Mouse (Mus musculus): ENCODE measurements around the gene Osbpl9. TPM values are rescaled to one million over a fixed set of nuclear protein-coding genes. Genes with fewer than 3 reads are reported as not detected.

Osbpl9 gene
- polyA plus RNA-seq, 1 experiment from 2014 or later: 44.4 TPM

GRCm38 (mm10) chr4:109128017-109128416 is 74.1 kb downstream of the Osbpl9 start:
- Histone ChIP-seq H3K9me3 (no peaks in the 10 kb centered on the region), H3K4me1 (peaks cover 48% of the 10 kb centered on the region), H3K9ac (no peak overlapping the region), H3K27me3 (replicated peaks) (no peaks in the 10 kb centered on the region), H3K4me3 (no peak overlapping the region), H3K36me3 (peaks cover 9% of the 10 kb centered on the region; the same call in 1 of the 2 replicates), H3K4me2 (no peak overlapping the region), H3K27ac (replicated peaks) (no peak overlapping the region)
- WGBS: 87% methylated on average over 9 of the region's 9 CpGs
- ATAC-seq (ENCODE audit: extremely low read depth, insufficient number of reproducible peaks, low FRiP score, low TSS enrichment): no peak

DNA sequence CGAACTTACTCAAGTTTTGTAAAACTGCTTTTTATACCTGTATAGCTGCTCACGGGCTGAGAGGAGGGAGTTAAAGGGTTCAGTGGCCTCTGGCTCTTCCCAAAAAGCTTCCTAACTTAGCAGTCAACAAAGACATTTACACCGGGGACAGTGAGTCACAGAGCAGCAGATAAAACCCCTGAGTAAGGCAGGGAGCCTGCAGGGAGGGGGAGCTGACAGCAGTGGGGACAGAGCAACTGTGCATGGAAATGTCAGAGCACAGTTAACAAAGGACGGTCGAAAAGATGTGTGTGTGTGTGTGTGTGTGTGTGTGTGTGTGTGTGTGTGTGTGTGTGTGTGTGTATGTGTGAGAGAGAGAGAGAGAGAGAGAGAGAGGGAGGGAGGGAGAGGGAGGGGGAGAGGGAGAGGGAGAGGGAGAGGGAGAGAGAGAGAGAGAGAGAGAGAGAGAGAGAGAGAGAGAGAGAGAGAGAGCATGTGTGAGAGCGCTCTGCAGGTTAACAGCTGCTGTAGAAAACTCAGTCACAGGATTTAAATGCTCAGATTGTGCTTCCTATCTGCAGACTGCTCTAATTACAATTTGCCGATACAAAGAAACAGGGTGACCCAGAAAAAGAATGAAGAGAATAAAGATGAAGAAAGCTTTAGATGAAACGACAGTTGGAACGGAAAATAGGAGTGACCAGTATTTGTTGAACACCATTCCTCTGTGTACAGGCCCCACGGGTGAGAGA is 75.1 kb downstream of the Osbpl9 start:
- Histone ChIP-seq H3K9me3 (no peaks in the 10 kb centered on the region), H3K4me1 (peaks cover 53% of the 10 kb centered on the region), H3K9ac (peak overlapping the region; percentile 62), H3K36me3 (0 out of 2 replicates have a peak, but pooled peaks cover 3% of the 10 kb centered on the region), H3K4me2 (peak overlapping the region; percentile 44), H3K27me3 (replicated peaks) (no peaks in the 10 kb centered on the region), H3K4me3 (no peak overlapping the region), H3K27ac (replicated peaks) (0 out of 2 replicates have a peak overlapping the region, but pooled peaks have one; percentile 41)
- no peak for ATAC-seq (ENCODE audit: extremely low read depth, insufficient number of reproducible peaks, low FRiP score, low TSS enrichment)
- WGBS: 34% methylated on average over 10 of the region's 10 CpGs

GRCm38 (mm10) chr4:109125746-109126425 is 76.2 kb downstream of the Osbpl9 start:
- no peak for ATAC-seq (ENCODE audit: extremely low read depth, insufficient number of reproducible peaks, low FRiP score, low TSS enrichment)
- no peak overlapping the region for H3K4me2 ChIP-seq
- 80% methylated on average over 2 of the region's 2 CpGs for WGBS
- H3K27me3 ChIP-seq (replicated peaks): no peaks in the 10 kb centered on the region
- H3K4me3 ChIP-seq: no peak overlapping the region
- H3K36me3 ChIP-seq: no peaks in the 10 kb centered on the region
- 0 out of 2 replicates have a peak overlapping the region, but pooled peaks have one; percentile 29 for H3K27ac ChIP-seq (replicated peaks)
- H3K4me1 ChIP-seq: peaks cover 48% of the 10 kb centered on the region
- no peak overlapping the region for H3K9ac ChIP-seq
- no peaks in the 10 kb centered on the region for H3K9me3 ChIP-seq

- Histone ChIP-seq H3K4me3 (no peak overlapping the region), H3K36me3 (no peaks in the 10 kb centered on the region), H3K4me1 (peaks cover 53% of the 10 kb centered on the region), H3K9ac (no peak overlapping the region), H3K27ac (replicated peaks) (no peak overlapping the region), H3K4me2 (no peak overlapping the region), H3K9me3 (no peaks in the 10 kb centered on the region), H3K27me3 (replicated peaks) (no peaks in the 10 kb centered on the region)
- ATAC-seq (ENCODE audit: extremely low read depth, insufficient number of reproducible peaks, low FRiP score, low TSS enrichment): no peak
- 52% methylated on average over 4 of the region's 4 CpGs for WGBS
These were observed 79.1 kb downstream of the Osbpl9 start for GRCm38 (mm10) chr4:109122830-109123555.

DNA sequence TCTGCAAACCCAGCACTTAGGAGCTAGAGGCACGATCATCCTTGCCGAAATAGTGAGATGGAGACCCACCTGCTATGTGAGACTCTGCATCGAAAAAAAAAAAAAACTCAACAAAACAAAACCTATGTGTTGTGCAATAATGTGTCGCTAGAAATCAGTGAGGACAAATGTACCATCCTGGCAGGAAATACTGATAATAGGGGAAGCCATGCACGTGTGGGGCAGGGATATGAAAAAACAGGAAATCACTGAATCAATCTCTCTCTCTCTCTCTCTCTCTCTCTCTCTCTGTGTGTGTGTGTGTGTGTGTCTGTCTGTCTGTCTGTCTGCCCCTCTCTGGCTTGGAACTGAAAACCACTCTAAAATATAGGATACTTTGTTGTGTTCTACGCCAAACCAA is 81.3 kb downstream of the Osbpl9 start:
- WGBS: 68% methylated on average over 6 of the region's 6 CpGs

DNA sequence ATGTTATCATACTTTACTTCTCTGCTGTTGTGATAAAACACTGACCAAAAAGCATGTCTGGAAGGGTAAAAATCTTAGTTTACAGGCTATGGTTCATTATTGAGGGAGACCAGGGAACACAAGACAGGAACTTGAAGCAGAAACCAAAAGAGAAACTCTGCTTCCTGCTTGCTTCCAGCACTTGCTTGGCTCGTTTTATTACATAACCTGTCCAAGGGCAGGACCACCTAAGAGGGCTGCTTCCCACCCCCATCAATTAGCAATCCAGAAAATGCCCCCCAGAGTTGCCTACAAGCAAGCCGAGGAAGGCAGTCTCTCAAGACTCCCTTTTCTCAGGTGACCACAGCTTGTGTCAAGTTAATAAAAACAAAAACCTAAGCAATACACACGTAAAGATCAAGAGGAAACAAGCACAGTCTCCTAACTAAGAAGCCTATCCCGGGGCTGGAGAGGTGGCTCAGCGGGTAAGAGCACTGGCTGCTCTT is 82.4 kb downstream of the Osbpl9 start:
- Histone ChIP-seq H3K36me3 (no peaks in the 10 kb centered on the region), H3K9ac (no peak overlapping the region), H3K27me3 (replicated peaks) (no peaks in the 10 kb centered on the region), H3K9me3 (no peaks in the 10 kb centered on the region), H3K27ac (replicated peaks) (no peak overlapping the region), H3K4me2 (no peak overlapping the region), H3K4me1 (peaks cover 53% of the 10 kb centered on the region), H3K4me3 (no peak overlapping the region)
- 77% methylated on average over 5 of the region's 5 CpGs for WGBS
- no peak for ATAC-seq (ENCODE audit: extremely low read depth, insufficient number of reproducible peaks, low FRiP score, low TSS enrichment)

More for the DNA sequence above, 81.3 kb downstream of the Osbpl9 start:
- H3K4me2 ChIP-seq: no peak overlapping the region
- H3K4me1 ChIP-seq: peaks cover 50% of the 10 kb centered on the region
- no peak overlapping the region for H3K9ac ChIP-seq
- no peak overlapping the region for H3K27ac ChIP-seq (replicated peaks)
- H3K27me3 ChIP-seq (replicated peaks): no peaks in the 10 kb centered on the region
- ATAC-seq (ENCODE audit: extremely low read depth, insufficient number of reproducible peaks, low FRiP score, low TSS enrichment): no peak
- H3K9me3 ChIP-seq: no peaks in the 10 kb centered on the region
- H3K4me3 ChIP-seq: no peak overlapping the region
- H3K36me3 ChIP-seq: no peaks in the 10 kb centered on the region

DNA sequence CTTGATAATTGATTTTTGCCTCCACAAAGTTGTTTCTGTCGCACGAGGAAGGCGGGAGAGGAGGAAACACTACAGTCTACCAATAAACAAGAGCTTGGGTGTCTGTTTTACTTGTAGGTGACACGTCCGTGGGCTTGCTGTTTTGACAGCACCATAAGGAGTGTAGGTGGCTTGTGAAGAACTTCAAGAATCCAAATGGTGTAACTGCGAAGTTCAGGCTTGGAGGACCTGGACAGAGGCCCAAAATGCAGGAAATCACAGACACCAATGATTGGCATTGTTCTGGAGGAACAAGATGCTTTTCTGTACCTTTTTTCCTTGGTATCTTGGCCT is 83.8 kb downstream of the Osbpl9 start:
- H3K27me3 ChIP-seq (replicated peaks): no peaks in the 10 kb centered on the region
- no peaks in the 10 kb centered on the region for H3K36me3 ChIP-seq
- peak overlapping the region; percentile 72 for H3K4me3 ChIP-seq
- WGBS: 5% methylated on average over 6 of the region's 6 CpGs
- no peak for ATAC-seq (ENCODE audit: extremely low read depth, insufficient number of reproducible peaks, low FRiP score, low TSS enrichment)
- peaks cover 48% of the 10 kb centered on the region for H3K4me1 ChIP-seq
- H3K27ac ChIP-seq (replicated peaks): peak overlapping the region; percentile 91
- H3K9me3 ChIP-seq: no peaks in the 10 kb centered on the region
- H3K9ac ChIP-seq: peak overlapping the region; percentile 87
- H3K4me2 ChIP-seq: peak overlapping the region; percentile 74

GRCm38 (mm10) chr4:109117596-109118326 is 84.3 kb downstream of the Osbpl9 start:
- H3K27ac ChIP-seq (replicated peaks): peak overlapping the region; percentile 91
- H3K36me3 ChIP-seq: no peaks in the 10 kb centered on the region
- under 1% methylated on average over 42 of the region's 46 CpGs for WGBS
- H3K9ac ChIP-seq: peak overlapping the region; percentile 87
- ATAC-seq (ENCODE audit: extremely low read depth, insufficient number of reproducible peaks, low FRiP score, low TSS enrichment): peak; percentile 98
- no peaks in the 10 kb centered on the region for H3K27me3 ChIP-seq (replicated peaks)
- H3K9me3 ChIP-seq: no peaks in the 10 kb centered on the region
- H3K4me2 ChIP-seq: peak overlapping the region; percentile 74
- H3K4me1 ChIP-seq: peaks cover 47% of the 10 kb centered on the region
- H3K4me3 ChIP-seq: peak overlapping the region; percentile 72

GRCm38 (mm10) chr4:109116938-109117337 is 85.1 kb downstream of the Osbpl9 start:
- Histone ChIP-seq H3K9me3 (no peaks in the 10 kb centered on the region), H3K4me2 (peak overlapping the region; percentile 74), H3K27ac (replicated peaks) (peak overlapping the region; percentile 91; the same call in 1 of the 2 replicates), H3K4me3 (peak overlapping the region; percentile 72), H3K9ac (peak overlapping the region; percentile 87), H3K27me3 (replicated peaks) (no peaks in the 10 kb centered on the region), H3K36me3 (no peaks in the 10 kb centered on the region), H3K4me1 (peaks cover 49% of the 10 kb centered on the region)
- 32% methylated on average over 6 of the region's 6 CpGs for WGBS
- no peak for ATAC-seq (ENCODE audit: extremely low read depth, insufficient number of reproducible peaks, low FRiP score, low TSS enrichment)

DNA sequence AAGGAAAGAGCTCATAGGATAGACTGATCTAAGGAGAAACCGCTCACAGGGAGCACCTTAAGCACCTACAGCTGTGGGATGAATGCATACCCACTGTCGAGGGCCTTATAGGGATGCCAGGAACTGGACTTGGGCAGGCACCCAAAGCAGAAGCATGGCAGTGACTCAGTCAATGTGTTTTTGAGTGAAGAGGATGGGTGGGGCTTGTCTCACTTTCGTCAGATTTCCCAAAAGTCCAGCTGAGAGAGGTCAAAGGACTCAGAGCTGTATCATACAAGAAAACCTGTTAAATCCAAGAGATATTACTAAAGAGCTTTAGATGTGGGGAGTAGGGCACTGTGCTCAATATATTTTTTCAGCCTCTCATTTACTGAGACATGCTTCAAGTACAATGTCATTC is 85.6 kb downstream of the Osbpl9 start:
- H3K27ac ChIP-seq (replicated peaks): peak overlapping the region; percentile 4; the same call in 1 of the 2 replicates
- H3K27me3 ChIP-seq (replicated peaks): no peaks in the 10 kb centered on the region
- peak overlapping the region; percentile 74 for H3K4me2 ChIP-seq
- H3K36me3 ChIP-seq: no peaks in the 10 kb centered on the region
- H3K4me3 ChIP-seq: peak overlapping the region; percentile 72
- WGBS: 52% methylated on average over 3 of the region's 3 CpGs
- H3K9me3 ChIP-seq: no peaks in the 10 kb centered on the region
- H3K9ac ChIP-seq: peak overlapping the region; percentile 87
- peaks cover 53% of the 10 kb centered on the region for H3K4me1 ChIP-seq
- ATAC-seq (ENCODE audit: extremely low read depth, insufficient number of reproducible peaks, low FRiP score, low TSS enrichment): no peak
